In the genomic region with DNA sequence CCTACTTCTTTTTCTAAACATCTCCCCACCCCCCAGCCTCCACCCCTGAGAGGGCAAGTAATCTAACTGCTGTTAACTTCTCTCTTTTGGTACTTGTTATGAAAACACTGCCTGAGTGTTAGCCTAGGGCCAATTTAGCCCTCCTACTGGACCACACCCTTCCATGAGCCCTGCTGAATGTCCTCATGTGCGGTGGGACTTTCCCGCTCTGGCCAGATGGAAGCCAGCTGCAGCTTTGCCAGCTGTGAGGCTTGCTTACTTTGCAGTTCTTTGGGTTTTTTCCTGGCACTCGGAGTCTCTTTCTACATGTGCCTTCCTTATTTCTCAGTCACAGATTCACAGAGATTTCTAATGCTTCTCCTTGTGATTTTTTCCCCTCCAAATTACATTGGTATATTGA, we compare ENCODE assay signal across 12 mouse cellular contexts. TPM values are rescaled to one million over a fixed set of nuclear protein-coding genes. Genes with fewer than 3 reads are reported as not detected.
A peak's percentile ranks its signal among the peaks of the same experiment; 100 is the strongest.
DNase-seq lines count a peak whose midpoint lies in the region; ATAC-seq lines count a peak whose summit lies in the region.
"Had no signal": no experiment of that assay in that cellular context is flagged by ENCODE, and none has a peak within 500 bp of the region (broad histone marks: within the 10 kb centered on the region; RNA-seq: fewer than 3 reads in every experiment).

No protein-coding gene starts in this region.

- intact Hi-C loops in gastrocnemius, postnatal 36 days (cut with DNase I) = no loop called here

- ATAC-seq in erythroid progenitor cell, adult 5-6 weeks (replicated peaks; ENCODE audit: low FRiP score, poor library complexity, severe bottlenecking) = no peak
- ATAC-seq: Patski had no signal

- DNase-seq in kidney, postnatal 4 days = peak; percentile 28 to 37
- DNase-seq in kidney, adult 18-20 months = no peak
- peak; percentile 44 for DNase-seq in ZHBTc4 (ENCODE audit: low read depth, low spot score)
- peak; percentile 19 to 36 for DNase-seq in gastrocnemius, postnatal 36 days
- DNase-seq in lung, postnatal 4 days = peak; percentile 25 to 71
- no peak for DNase-seq in cerebellum, postnatal 25 days
- DNase-seq: cerebellum, adult 11 months; liver, embryonic 13.5 days; thymus, adult 2 months had no signal

RNA-seq across cellular contexts. Expression of gene Prss23, which starts 45.3 kb away (rescaled TPM):
- 10 to 100 TPM; 45.7 to 60.5 TPM for total RNA-seq in gastrocnemius, postnatal 36 days (2021)
- total RNA-seq in erythroid progenitor cell, adult 5-6 weeks (2015; ENCODE audit: low replicate concordance) = not detected in 2 replicates
- 0.77 TPM in 1 of 2 replicates, not detected in the other for total RNA-seq in erythroid progenitor cell, adult 5-6 weeks (2017; ENCODE audit: low replicate concordance)
- total RNA-seq: hematopoietic stem cell, adult 5-6 weeks had no signal

Comparison
In these comparisons a context has a peak if more than half of its experiments do, and no peak if none do; other contexts are left out.
1. DNase-seq: peak in kidney, postnatal 4 days (2 of 2), ZHBTc4 (single experiment), gastrocnemius, postnatal 36 days (2 of 2) and lung, postnatal 4 days (2 of 2); none in kidney, adult 18-20 months (single experiment) and cerebellum, postnatal 25 days (0 of 2).
2. RNA of gene Prss23, which starts 45.3 kb away (total RNA-seq): 45.7 to 60.5 TPM in gastrocnemius, postnatal 36 days; 0.77 TPM in erythroid progenitor cell, adult 5-6 weeks; every median in the first group is over 10 times any median in the second.